In genomic region chr5:25367126-25367525, GRCm38 (mm10) we compare ENCODE assay signal across 26 mouse cellular contexts.
DNase-seq lines count a peak whose midpoint lies in the region; ATAC-seq and TF ChIP-seq lines count a peak whose summit lies in the region.
"Had no signal": no experiment of that assay in that cellular context is flagged by ENCODE, and none has a peak within 500 bp of the region (broad histone marks: within the 10 kb centered on the region; RNA-seq: fewer than 3 reads in every experiment).

No protein-coding gene starts in this region.

- no peaks in the 10 kb centered on the region for H3K9me3 ChIP-seq in MEL (replicated peaks; ENCODE audit: insufficient read depth, low read length)
- H3K9me3 ChIP-seq: embryonic facial prominence, embryonic 10.5 days; embryonic facial prominence, embryonic 12.5 days; forebrain, embryonic 10.5 days; forebrain, embryonic 12.5 days; G1E had no signal

- ATAC-seq in erythroblast, adult 5-6 weeks (replicated peaks; ENCODE audit: low FRiP score, poor library complexity, severe bottlenecking), result no peak
- ATAC-seq: CD4-positive, CD25-positive, alpha-beta regulatory T cell, adult 4 months; forebrain, embryonic 14.5 days; forebrain, postnatal 0 days had no signal

- TF ChIP-seq CTCF in MEL (IDR thresholded peaks at IDR 0.05 in 2 of 3, conservative IDR thresholded peaks at IDR 0.05 in 1 of 3; ENCODE audit: control insufficient read depth in 1 of 3, insufficient read depth in 1 of 3, low read depth in 2 of 3, low read length in 3 of 3, poor library complexity in 1 of 3, severe bottlenecking in 1 of 3), result no peak

- H3K36me3 ChIP-seq in MEL (ENCODE audit: control insufficient read depth in 1 of 2, insufficient read depth in 2 of 2, low read length in 2 of 2), result peaks cover 12 to 13% of the 10 kb centered on the region in 2 experiments

- no peak; a peak in 1 of 4 replicates for TF ChIP-seq EP300 in MEL (IDR thresholded peaks at IDR 0.05; ENCODE audit: low read depth in 1 of 2, low read length in 2 of 2)

- DNase-seq in 3134 (ENCODE audit: extremely low read depth, insufficient read length, low spot score) (peak; percentile 3), 3T3-L1 (ENCODE audit: low read depth, low spot score) (peak; percentile 27), MEL (ENCODE audit: low read depth, low spot score) (peak; percentile 85), NIH3T3 (ENCODE audit: low read depth) (peak; percentile 9), liver (no peak)
- DNase-seq in spleen, postnatal 14 days (ENCODE audit: low spot score in 2 of 2), result no peak
- DNase-seq: adrenal gland, adult 2 months; adrenal gland, postnatal 10 days; adrenal gland, postnatal 25 days; B cell, adult 2 months; cerebellum, adult 11 months; cerebellum, adult 18-20 months; cerebellum, adult 8-10 months; cerebellum, adult 9-11 months; cerebellum, postnatal 14 days; forebrain, postnatal 0 days had no signal

- H3K4me1 ChIP-seq in MEL (ENCODE audit: control insufficient read depth in 1 of 2, insufficient read depth in 2 of 2, low read length in 2 of 2), result peaks cover 12 to 22% of the 10 kb centered on the region in 2 experiments
- H3K4me1 ChIP-seq: embryonic facial prominence, embryonic 10.5 days; embryonic facial prominence, embryonic 12.5 days; forebrain, embryonic 10.5 days; forebrain, embryonic 12.5 days had no signal

- H3K79me2 ChIP-seq in MEL (ENCODE audit: control insufficient read depth, insufficient read depth, low read length, poor library complexity), result peaks cover 3% of the 10 kb centered on the region; the same call in 1 of the 2 replicates

- no peak overlapping the region for H3K27ac ChIP-seq in MEL (ENCODE audit: control insufficient read depth, low read depth, low read length)
- H3K27ac ChIP-seq: embryonic facial prominence, embryonic 10.5 days; embryonic facial prominence, embryonic 12.5 days; forebrain, embryonic 10.5 days; forebrain, embryonic 12.5 days had no signal

- no peak overlapping the region for H3K9ac ChIP-seq in MEL (ENCODE audit: control insufficient read depth, low read depth, low read length, poor library complexity, severe bottlenecking)
- H3K9ac ChIP-seq: embryonic facial prominence, embryonic 12.5 days; forebrain, embryonic 12.5 days; forebrain, postnatal 0 days had no signal

- no peaks in the 10 kb centered on the region for H3K27me3 ChIP-seq in MEL (ENCODE audit: control insufficient read depth in 1 of 2, insufficient read depth in 2 of 2, low read length in 2 of 2)
- H3K27me3 ChIP-seq: CH12.LX; embryonic facial prominence, embryonic 12.5 days; forebrain, embryonic 12.5 days had no signal

- TF ChIP-seq RAD21 in MEL (IDR thresholded peaks at IDR 0.05; ENCODE audit: low read depth, low read length), result no peak

- no peak for TF ChIP-seq POLR2A in MEL (IDR thresholded peaks at IDR 0.05; ENCODE audit: control insufficient read depth in 1 of 2, insufficient read depth in 1 of 2, low read depth in 1 of 2, low read length in 2 of 2, poor library complexity in 1 of 2)

- H3K4me3 ChIP-seq in MEL (ENCODE audit: control insufficient read depth in 1 of 2, insufficient read depth in 1 of 2, low read depth in 2 of 2, low read length in 2 of 2), result no peak overlapping the region
- H3K4me3 ChIP-seq: embryonic facial prominence, embryonic 10.5 days; embryonic facial prominence, embryonic 12.5 days; erythroblast, embryonic 14.5 days; forebrain, embryonic 10.5 days; forebrain, embryonic 12.5 days had no signal

TF ChIP-seq in MEL, 35 proteins besides CTCF, POLR2A, EP300 and RAD21:
- TF ChIP-seq MEF2A (IDR thresholded peaks at IDR 0.05; ENCODE audit: extremely low read depth, insufficient replicate concordance, low read depth, low read length, poor library complexity, severe bottlenecking) (no peak), USF2 (IDR thresholded peaks at IDR 0.05; ENCODE audit: borderline replicate concordance in 1 of 2, insufficient read depth in 1 of 2, low read depth in 1 of 2, low read length in 2 of 2) (no peak), MAX (IDR thresholded peaks at IDR 0.05; ENCODE audit: low read length) (peak; percentile 34; the same call in 1 of the 2 replicates), TCF12 (IDR thresholded peaks at IDR 0.05; ENCODE audit: low read depth, low read length) (no peak), TBP (IDR thresholded peaks at IDR 0.05; ENCODE audit: low read depth, low read length) (no peak), BHLHE40 (IDR thresholded peaks at IDR 0.05; ENCODE audit: borderline replicate concordance, low read depth, low read length) (no peak), MAZ (IDR thresholded peaks at IDR 0.05; ENCODE audit: low read depth, low read length) (no peak), ZMIZ1 (IDR thresholded peaks at IDR 0.05; ENCODE audit: low read depth, low read length) (no peak), KAT2A (conservative IDR thresholded peaks at IDR 0.05; ENCODE audit: low read depth, low read length) (no peak), MYC (IDR thresholded peaks at IDR 0.05; ENCODE audit: low read depth, low read length) (0 out of 2 replicates have a peak, but pooled peaks have one; percentile 19), GATA1 (IDR thresholded peaks at IDR 0.05; ENCODE audit: low read depth, low read length) (0 out of 2 replicates have a peak, but pooled peaks have one; percentile 6), HCFC1 (IDR thresholded peaks at IDR 0.05; ENCODE audit: low read depth, low read length) (no peak), MXI1 (IDR thresholded peaks at IDR 0.05; ENCODE audit: low read depth, low read length) (no peak), NRF1 (IDR thresholded peaks at IDR 0.05; ENCODE audit: insufficient read depth, low read depth, low read length, poor library complexity, severe bottlenecking) (no peak), POLR2AphosphoS2 (IDR thresholded peaks at IDR 0.05; ENCODE audit: low read length) (no peak), POLR2AphosphoS5 (IDR thresholded peaks at IDR 0.05; ENCODE audit: borderline replicate concordance, low read depth, low read length) (no peak), ETS1 (IDR thresholded peaks at IDR 0.05; ENCODE audit: low read depth, low read length) (no peak), RCOR1 (IDR thresholded peaks at IDR 0.05; ENCODE audit: low read depth, low read length) (no peak), SIN3A (IDR thresholded peaks at IDR 0.05; ENCODE audit: low read length) (0 out of 2 replicates have a peak, but pooled peaks have one; percentile 31), ZKSCAN1 (IDR thresholded peaks at IDR 0.05; ENCODE audit: low read depth, low read length) (no peak), UBTF (IDR thresholded peaks at IDR 0.05; ENCODE audit: borderline replicate concordance, insufficient read depth, low read depth, low read length) (no peak)
TF ChIP-seq in MEL: peak in this region for 4.

Comparison
In these comparisons a context has a peak if more than half of its experiments do, and no peak if none do; other contexts are left out.
1. DNase-seq: peak in 3134 (single experiment), 3T3-L1 (single experiment), MEL (single experiment) and NIH3T3 (single experiment); none in liver (single experiment) and spleen, postnatal 14 days (0 of 2).